Mouse (Mus musculus) ES-E14 (cell line): ENCODE results near the gene Dnah7b.
"Not testable (repeated sequence)": the region's sequence is repeated elsewhere in the genome, so short reads cannot be mapped to it uniquely, and the experiment has no call there.

Experiments
- CHD2 ChIP-seq: IDR thresholded peaks from 2 replicates; pipeline ENCODE4 v1.6.1; 2014; ENCODE audit warnings: mild to moderate bottlenecking, low read depth, low read length, inconsistent platforms
- HCFC1 ChIP-seq: IDR thresholded peaks from 2 replicates; pipeline ENCODE4 v1.6.1; 2012; ENCODE audit warnings: low read length, inconsistent platforms, borderline replicate concordance; ENCODE audit not compliant: insufficient read depth
- MAFK ChIP-seq: IDR thresholded peaks from 2 replicates; pipeline ENCODE4 v1.6.1; 2014; ENCODE audit warnings: mild to moderate bottlenecking, low read depth, low read length, inconsistent platforms; ENCODE audit not compliant: insufficient read depth
- ZC3H11A ChIP-seq: IDR thresholded peaks from 2 replicates; pipeline ENCODE4 v1.6.1; 2012; ENCODE audit warnings: low read depth, mild to moderate bottlenecking, inconsistent platforms, low read length, borderline replicate concordance

DNA sequence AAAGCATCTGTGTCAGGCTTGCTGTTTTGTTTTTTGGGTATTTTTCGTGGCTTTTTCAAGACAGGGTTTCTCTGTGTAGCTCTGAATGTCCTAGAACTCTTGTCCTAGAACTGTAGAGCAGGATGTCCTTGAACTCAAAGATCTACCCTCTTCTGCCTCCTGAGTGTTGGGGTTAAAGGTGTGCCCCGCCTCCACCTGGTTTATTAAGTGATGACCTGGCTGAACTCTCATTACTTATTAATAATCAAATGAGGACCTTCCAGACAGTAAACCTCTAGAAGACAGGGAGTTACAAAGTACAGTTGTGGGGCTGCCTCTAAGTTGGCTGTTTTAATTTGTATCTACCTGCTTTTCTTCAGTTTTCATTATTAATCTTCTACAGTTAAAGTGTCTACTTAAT is 202.7 kb downstream of the Dnah7b start:
- not testable (repeated sequence) for TF ChIP-seq ZC3H11A, MAFK, HCFC1, CHD2
